Mouse (Mus musculus) erythroblast, embryonic 14.5 days (primary cell): ENCODE measurements around the gene Tmcc1. TPM values are rescaled to one million over a fixed set of nuclear protein-coding genes. Genes with fewer than 3 reads are reported as not detected.

Experiments used
- H3K27me3 ChIP-seq: 2 replicates; pipeline ENCODE4 v1.6.1; 2012; ENCODE audit warnings: inconsistent platforms; ENCODE audit not compliant: control insufficient read depth
- H3K36me3 ChIP-seq: 2 replicates; pipeline ENCODE4 v1.6.1; 2012; ENCODE audit warnings: mild to moderate bottlenecking, inconsistent platforms; ENCODE audit not compliant: control insufficient read depth
- H3K4me1 ChIP-seq: 2 replicates; pipeline ENCODE4 v1.6.1; 2012; ENCODE audit warnings: inconsistent platforms; ENCODE audit not compliant: control insufficient read depth
- H3K4me3 ChIP-seq: replicated peaks from 2 replicates; pipeline ENCODE3; 2012; ENCODE audit warnings: moderate library complexity, mild to moderate bottlenecking, inconsistent platforms
- H3K9me3 ChIP-seq: 2 replicates; pipeline ENCODE4 v1.6.1; 2012; ENCODE audit warnings: low read length, inconsistent platforms, mixed read lengths; ENCODE audit not compliant: control insufficient read depth
- GATA1 ChIP-seq: IDR thresholded peaks from 2 replicates; pipeline ENCODE4 v1.6.1; 2012; ENCODE audit warnings: low read length, inconsistent platforms, mixed read lengths
- TAL1 ChIP-seq: IDR thresholded peaks from 3 replicates; pipeline ENCODE4 v1.6.1; 2012; ENCODE audit warnings: low read length, inconsistent platforms, mixed read lengths
- polyA plus RNA-seq: library from polyadenylated mRNA; stranded (reverse); fragments of >175 nt; gene quantifications from 2 replicates; pipeline ENCODE4 v1.2.3, GENCODE M21; 2012

The Tmcc1 gene
- polyA plus RNA-seq, 1 experiment = 0.06 TPM

GRCm38 (mm10) chr6:115977810-115978209, 215.5 kb downstream of the Tmcc1 start:
- no peaks in the 10 kb centered on the region for H3K27me3 ChIP-seq
- TF ChIP-seq GATA1 (no peak), TAL1 (no peak)
- H3K4me3 ChIP-seq = no peak overlapping the region
- H3K9me3 ChIP-seq = no peaks in the 10 kb centered on the region
- no peaks in the 10 kb centered on the region for H3K4me1 ChIP-seq
- no peaks in the 10 kb centered on the region for H3K36me3 ChIP-seq

GRCm38 (mm10) chr6:115975606-115976005, 217.7 kb downstream of the Tmcc1 start:
- no peak for TF ChIP-seq TAL1
- no peaks in the 10 kb centered on the region for H3K36me3 ChIP-seq
- no peak overlapping the region for H3K4me3 ChIP-seq
- H3K27me3 ChIP-seq = no peaks in the 10 kb centered on the region
- H3K9me3 ChIP-seq = no peaks in the 10 kb centered on the region
- H3K4me1 ChIP-seq = no peaks in the 10 kb centered on the region

GRCm38 (mm10) chr6:115973881-115974662, 219.2 kb downstream of the Tmcc1 start:
- H3K27me3 ChIP-seq = no peaks in the 10 kb centered on the region
- no peaks in the 10 kb centered on the region for H3K36me3 ChIP-seq
- no peak overlapping the region for H3K4me3 ChIP-seq
- H3K4me1 ChIP-seq = no peaks in the 10 kb centered on the region
- no peaks in the 10 kb centered on the region for H3K9me3 ChIP-seq
- TF ChIP-seq TAL1 (no peak), GATA1 (no peak)

GRCm38 (mm10) chr6:115973139-115973875, 220.0 kb downstream of the Tmcc1 start:
- no peaks in the 10 kb centered on the region for H3K27me3 ChIP-seq
- no peak overlapping the region for H3K4me3 ChIP-seq
- H3K9me3 ChIP-seq = no peaks in the 10 kb centered on the region
- H3K4me1 ChIP-seq = no peaks in the 10 kb centered on the region
- H3K36me3 ChIP-seq = no peaks in the 10 kb centered on the region
- TF ChIP-seq GATA1 = no peak

- H3K4me3 ChIP-seq = no peak overlapping the region
- no peaks in the 10 kb centered on the region for H3K36me3 ChIP-seq
- no peaks in the 10 kb centered on the region for H3K9me3 ChIP-seq
- no peaks in the 10 kb centered on the region for H3K4me1 ChIP-seq
- no peaks in the 10 kb centered on the region for H3K27me3 ChIP-seq
- TF ChIP-seq TAL1 = no peak
- no peak for TF ChIP-seq GATA1
These were observed 221.1 kb downstream of the Tmcc1 start for GRCm38 (mm10) chr6:115972083-115972764.

GRCm38 (mm10) chr6:115971273-115972060, 221.8 kb downstream of the Tmcc1 start:
- H3K4me1 ChIP-seq = no peaks in the 10 kb centered on the region
- no peaks in the 10 kb centered on the region for H3K9me3 ChIP-seq
- no peaks in the 10 kb centered on the region for H3K36me3 ChIP-seq
- no peak for TF ChIP-seq TAL1
- TF ChIP-seq GATA1 = no peak
- H3K4me3 ChIP-seq = no peak overlapping the region
- H3K27me3 ChIP-seq = no peaks in the 10 kb centered on the region

- H3K4me1 ChIP-seq = no peaks in the 10 kb centered on the region
- H3K9me3 ChIP-seq = no peaks in the 10 kb centered on the region
- no peaks in the 10 kb centered on the region for H3K27me3 ChIP-seq
- H3K36me3 ChIP-seq = no peaks in the 10 kb centered on the region
- H3K4me3 ChIP-seq = no peak overlapping the region
- TF ChIP-seq TAL1 (no peak), GATA1 (no peak)
These were observed 223.3 kb downstream of the Tmcc1 start for GRCm38 (mm10) chr6:115969952-115970351.

- H3K36me3 ChIP-seq = no peaks in the 10 kb centered on the region
- no peaks in the 10 kb centered on the region for H3K9me3 ChIP-seq
- no peak overlapping the region for H3K4me3 ChIP-seq
- H3K27me3 ChIP-seq = no peaks in the 10 kb centered on the region
- TF ChIP-seq GATA1 (no peak), TAL1 (no peak)
- no peaks in the 10 kb centered on the region for H3K4me1 ChIP-seq
These were observed 224.2 kb downstream of the Tmcc1 start for GRCm38 (mm10) chr6:115969103-115969502.
